ENCODE assay signal across 29 mouse cellular contexts in genomic region chr7:144031611-144032010, GRCm38 (mm10). TPM values are rescaled to one million over a fixed set of nuclear protein-coding genes. Genes with fewer than 3 reads are reported as not detected.
"Had no signal": no experiment of that assay in that cellular context is flagged by ENCODE, and none has a peak within 500 bp of the region (broad histone marks: within the 10 kb centered on the region; RNA-seq: fewer than 3 reads in every experiment).

No protein-coding gene starts in this region.

- H3K9ac ChIP-seq: heart, embryonic 12.5 days; hindbrain, embryonic 12.5 days; hindbrain, embryonic 14.5 days; intestine, embryonic 15.5 days; limb, embryonic 12.5 days; liver, embryonic 13.5 days; liver, embryonic 15.5 days; liver, postnatal 0 days had no signal

- H3K27me3 ChIP-seq: heart, embryonic 12.5 days; hindbrain, embryonic 12.5 days; intestine, embryonic 15.5 days; limb, embryonic 12.5 days; liver, embryonic 13.5 days; liver, embryonic 15.5 days had no signal

- H3K9me3 ChIP-seq: heart, embryonic 10.5 days; hindbrain, embryonic 10.5 days; hindbrain, embryonic 12.5 days; intestine, embryonic 15.5 days; limb, embryonic 10.5 days; limb, embryonic 12.5 days; liver, embryonic 13.5 days; liver, embryonic 15.5 days had no signal

- H3K4me2 ChIP-seq: heart, embryonic 12.5 days; hindbrain, embryonic 12.5 days; hindbrain, embryonic 14.5 days; intestine, embryonic 15.5 days; limb, embryonic 12.5 days; liver, embryonic 11.5 days; liver, embryonic 13.5 days; liver, embryonic 15.5 days had no signal

- H3K36me3 ChIP-seq: heart, embryonic 10.5 days; heart, embryonic 12.5 days; hindbrain, embryonic 10.5 days; hindbrain, embryonic 12.5 days; intestine, embryonic 15.5 days; limb, embryonic 10.5 days; limb, embryonic 12.5 days; liver, embryonic 13.5 days; liver, embryonic 15.5 days had no signal

- ATAC-seq: hindbrain, embryonic 16.5 days; inflammation-experienced regulatory T-cells, adult 6 months; intestine, embryonic 15.5 days; intestine, postnatal 0 days; liver, postnatal 0 days had no signal

- H3K27ac ChIP-seq: gastrocnemius, adult 2 months; heart, embryonic 10.5 days; hindbrain, embryonic 10.5 days; hindbrain, embryonic 12.5 days; hindbrain, embryonic 14.5 days; intestine, embryonic 15.5 days; layer of hippocampus, adult 2 months; left cerebral cortex, adult 2 months; limb, embryonic 10.5 days; limb, embryonic 12.5 days; liver, embryonic 13.5 days; liver, embryonic 15.5 days had no signal

- H3K4me1 ChIP-seq: intestine, embryonic 15.5 days; limb, embryonic 12.5 days; liver, embryonic 13.5 days; liver, embryonic 15.5 days had no signal

- H3K4me3 ChIP-seq: gastrocnemius, adult 2 months; heart, embryonic 10.5 days; heart, embryonic 12.5 days; hindbrain, embryonic 10.5 days; hindbrain, embryonic 12.5 days; intestine, embryonic 15.5 days; layer of hippocampus, adult 2 months; left cerebral cortex, adult 2 months; limb, embryonic 10.5 days; limb, embryonic 12.5 days; liver, embryonic 13.5 days; liver, embryonic 15.5 days had no signal

- DNase-seq: gastrocnemius, adult 2 months; gastrocnemius, postnatal 10 days; gastrocnemius, postnatal 25 days; heart, adult 18-20 months; heart, postnatal 10 days; heart, postnatal 4 days; kidney, adult 18-20 months; kidney, adult 8-10 months; kidney, postnatal 14 days; kidney, postnatal 36 days; liver; liver, embryonic 13.5 days; liver, postnatal 0 days had no signal

RNA-seq across cellular contexts. Expression of gene Shank2, which starts 29.9 kb away (rescaled TPM):
- total RNA-seq: granulocyte monocyte progenitor cell, adult 5-6 weeks had no signal
- polyA plus RNA-seq: inflammation-experienced regulatory T-cells, adult 6 months had no signal
